Mouse (Mus musculus) heart, embryonic 12.5 days (tissue): Measurements from ENCODE around the gene Ugt1a8. TPM values are rescaled to one million over a fixed set of nuclear protein-coding genes. Genes with fewer than 3 reads are reported as not detected.
A peak's percentile ranks its signal among the peaks of the same experiment; 100 is the strongest.
"Not testable (repeated sequence)": the region's sequence is repeated elsewhere in the genome, so short reads cannot be mapped to it uniquely, and the experiment has no call there.

ENCODE experiments used
- ATAC-seq: fragments of 200-750 bp; cut with Nextera tagmentation; 2 replicates; pipeline ENCODE4 v1.8.0; 2017; ENCODE audit warnings: moderate TSS enrichment, moderate library complexity; ENCODE audit not compliant: insufficient number of reproducible peaks, low FRiP score
- H3K27ac ChIP-seq: fragments of 300-500 bp; sonication (generic); 2 replicates; pipeline ENCODE4 v1.5.1; 2016; ENCODE audit warnings: mild to moderate bottlenecking, moderate library complexity; ENCODE audit not compliant: poor library complexity, severe bottlenecking
- H3K27me3 ChIP-seq: fragments of 300-500 bp; sonication (generic); replicated peaks from 2 replicates; pipeline ENCODE4 v1.6.1; 2016; ENCODE audit warnings: mild to moderate bottlenecking, moderate library complexity
- H3K36me3 ChIP-seq: fragments of 300-500 bp; sonication (generic); 2 replicates; pipeline ENCODE4 v1.6.1; 2016; ENCODE audit warnings: mild to moderate bottlenecking, moderate library complexity
- H3K4me1 ChIP-seq: fragments of 300-500 bp; sonication (generic); replicated peaks from 2 replicates; pipeline ENCODE4 v1.6.1; 2016; ENCODE audit warnings: mild to moderate bottlenecking
- H3K4me2 ChIP-seq: fragments of 300-500 bp; sonication (generic); 2 replicates; pipeline ENCODE4 v1.6.1; 2016; ENCODE audit warnings: mild to moderate bottlenecking, moderate library complexity
- H3K4me3 ChIP-seq: fragments of 300-500 bp; sonication (generic); 2 replicates; pipeline ENCODE4 v1.5.1; 2016; ENCODE audit warnings: mild to moderate bottlenecking
- H3K9ac ChIP-seq: fragments of 300-500 bp; sonication (generic); 2 replicates; pipeline ENCODE4 v1.6.1; 2016; ENCODE audit warnings: mild to moderate bottlenecking, moderate library complexity
- H3K9me3 ChIP-seq: fragments of 300-500 bp; sonication (generic); replicated peaks from 2 replicates; pipeline ENCODE4 v1.6.1; 2016; ENCODE audit warnings: mild to moderate bottlenecking, moderate library complexity
- WGBS: fragments of 180-500 bp; shearing (Covaris S2); methylation state at CpG from one replicate; pipeline ENCODE4 v1.1.7; 2016; 5-methylcytosine and 5-hydroxymethylcytosine counted together
- polyA plus RNA-seq: library from polyadenylated mRNA; unstranded; fragments of >200 nt; fragmentation: Nextera tagmentation; extraction: Ambion mirVana; gene quantifications from 2 replicates; pipeline ENCODE4 v1.2.1, GENCODE M21; 2016

The Ugt1a8 gene
- polyA plus RNA-seq, 1 experiment from 2014 or later, result not detected

DNA sequence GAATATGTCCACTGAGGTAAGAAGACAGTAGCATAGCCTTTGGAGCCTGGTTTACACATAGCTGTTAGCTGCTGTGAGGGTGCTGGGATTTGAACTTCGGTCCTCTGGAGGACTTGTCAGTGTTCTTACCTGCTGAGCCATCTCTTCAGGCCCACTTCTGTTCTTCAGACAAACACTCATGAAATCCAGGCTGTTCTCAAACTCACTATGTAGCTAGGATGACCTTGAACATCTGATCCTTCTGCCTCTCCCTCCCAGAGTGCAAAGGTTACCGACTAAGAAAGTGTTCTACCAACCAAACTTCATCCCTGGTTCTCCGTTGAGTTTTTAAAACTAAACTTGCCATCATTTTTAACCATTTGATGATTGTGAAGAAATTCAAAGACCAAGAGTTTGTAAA lies 49.7 kb downstream of the Ugt1a8 start:
- no peaks in the 10 kb centered on the region for H3K9me3 ChIP-seq
- peaks cover 3% of the 10 kb centered on the region; the same call in 1 of the 2 replicates for H3K4me1 ChIP-seq
- no peak overlapping the region for H3K4me3 ChIP-seq
- no peak overlapping the region for H3K9ac ChIP-seq
- no peaks in the 10 kb centered on the region for H3K36me3 ChIP-seq
- H3K27ac ChIP-seq, result no peak overlapping the region
- WGBS, result 86% methylated on average over 3 of the region's 3 CpGs
- H3K27me3 ChIP-seq, result no peaks in the 10 kb centered on the region
- H3K4me2 ChIP-seq, result no peak overlapping the region
- no peak for ATAC-seq

DNA sequence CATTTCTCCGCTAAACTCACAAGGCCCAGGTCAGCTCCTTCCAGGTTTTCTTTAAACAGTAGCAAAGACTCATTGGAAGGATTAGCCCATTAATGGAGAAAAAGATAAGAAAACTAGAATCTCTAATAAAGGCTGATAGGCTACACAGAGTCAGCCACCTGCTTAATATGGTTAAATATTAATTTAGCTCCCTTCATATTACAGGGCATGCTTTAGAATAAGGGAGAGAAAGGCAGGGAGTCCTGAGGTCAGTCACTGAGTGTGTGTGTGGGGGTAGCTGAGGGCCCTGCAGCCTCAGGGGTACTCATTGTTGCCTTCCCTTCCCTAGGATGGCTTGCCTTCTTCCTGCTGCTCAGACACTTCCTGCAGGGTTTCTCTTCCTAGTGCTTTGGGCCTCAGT lies 50.5 kb downstream of the Ugt1a8 start:
- Histone ChIP-seq H3K36me3 (no peaks in the 10 kb centered on the region), H3K9me3 (no peaks in the 10 kb centered on the region), H3K27me3 (no peaks in the 10 kb centered on the region), H3K9ac (no peak overlapping the region), H3K4me1 (peaks cover 3% of the 10 kb centered on the region; the same call in 1 of the 2 replicates), H3K27ac (no peak overlapping the region), H3K4me3 (no peak overlapping the region), H3K4me2 (no peak overlapping the region)
- WGBS, result 84% methylated on average over 1 of the region's 1 CpGs
- no peak for ATAC-seq

DNA sequence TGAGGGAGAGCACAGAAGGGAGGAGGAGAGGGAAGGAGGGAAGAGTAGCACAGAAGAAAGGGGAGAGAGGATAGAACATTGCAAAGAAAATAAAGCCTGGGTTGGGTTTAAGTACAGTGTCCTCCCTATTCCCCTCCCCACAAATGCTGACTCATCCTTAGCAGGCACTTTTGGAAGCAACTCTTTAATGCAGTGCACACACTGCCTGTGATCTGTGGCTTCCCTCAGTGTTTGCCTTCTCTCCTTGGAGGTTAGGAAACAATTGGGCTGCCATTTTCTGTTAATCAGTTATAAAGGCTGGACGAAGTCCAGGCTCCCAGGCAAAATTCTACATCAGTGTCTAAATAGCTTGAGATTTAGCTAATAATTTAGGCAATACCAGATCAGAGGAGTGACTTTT lies 52.9 kb downstream of the Ugt1a8 start:
- H3K27me3 ChIP-seq, H3K4me3 ChIP-seq, H3K27ac ChIP-seq, H3K9ac ChIP-seq, H3K9me3 ChIP-seq, H3K36me3 ChIP-seq, H3K4me2 ChIP-seq, H3K4me1 ChIP-seq: not testable (repeated sequence)
- ATAC-seq, result peak; percentile 94
- WGBS, result 40% methylated on average over 1 of the region's 1 CpGs

DNA sequence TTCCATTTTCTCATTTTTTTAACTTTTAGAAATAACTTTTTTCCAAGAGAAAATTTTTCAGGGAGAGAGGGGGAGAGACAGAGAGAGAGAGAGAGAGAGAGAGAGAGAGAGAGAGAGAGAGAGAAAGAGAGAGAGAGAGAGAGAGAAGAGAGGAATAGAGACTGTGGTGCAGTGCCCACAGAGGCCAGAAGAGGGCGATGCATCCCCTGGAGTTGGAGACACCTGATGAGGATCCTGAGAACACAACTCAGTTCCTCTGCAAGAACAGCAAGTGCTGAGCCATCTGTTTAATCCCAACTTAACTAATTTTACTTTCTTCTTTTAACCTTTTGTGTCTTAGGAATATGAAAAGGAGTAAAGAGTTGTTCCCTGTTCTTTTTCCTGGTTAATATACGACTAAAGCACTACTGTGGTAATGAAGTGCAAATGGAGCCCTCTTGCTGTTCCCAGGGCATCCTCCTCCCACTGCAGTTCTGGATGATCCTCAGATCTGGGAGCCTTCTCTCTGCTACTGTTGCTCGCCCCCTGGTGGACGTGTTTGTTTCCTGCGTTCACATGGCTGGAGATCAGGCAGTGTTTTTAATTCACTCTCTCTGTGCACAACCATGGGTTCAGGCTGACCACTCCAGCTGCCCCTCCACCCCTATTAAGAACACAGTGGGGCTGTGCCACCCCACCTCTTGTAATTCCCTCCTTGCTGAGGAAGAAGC lies 56.5 kb downstream of the Ugt1a8 start:
- not testable (repeated sequence) for H3K27me3 ChIP-seq, H3K27ac ChIP-seq, H3K9ac ChIP-seq, H3K4me2 ChIP-seq, H3K4me1 ChIP-seq, ATAC-seq, H3K4me3 ChIP-seq, H3K9me3 ChIP-seq, H3K36me3 ChIP-seq
- WGBS, result 3% methylated on average over 5 of the region's 5 CpGs

DNA sequence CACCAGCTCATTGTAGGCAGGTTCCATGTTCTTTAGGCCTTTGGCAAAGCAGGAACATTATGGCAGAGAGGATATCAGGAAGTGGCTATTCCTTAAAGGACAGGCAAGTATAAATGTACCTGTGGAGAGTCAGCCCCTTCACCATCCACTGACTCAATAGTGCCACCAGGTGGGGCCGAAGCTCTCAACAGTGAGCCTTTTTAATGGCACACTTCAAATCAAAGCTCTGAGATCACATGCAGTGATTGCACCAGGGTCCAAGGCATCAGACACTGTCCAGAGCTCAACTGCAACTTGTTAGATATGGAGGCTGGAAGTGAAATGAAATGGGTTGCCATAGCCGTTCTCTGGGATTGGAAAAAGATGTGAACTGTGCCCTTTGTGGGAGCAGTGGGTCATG lies 57.7 kb downstream of the Ugt1a8 start:
- not testable (repeated sequence) for H3K27me3 ChIP-seq, ATAC-seq, H3K9me3 ChIP-seq, H3K4me1 ChIP-seq, H3K4me3 ChIP-seq, H3K36me3 ChIP-seq, H3K27ac ChIP-seq, H3K4me2 ChIP-seq, H3K9ac ChIP-seq
- WGBS, result 59% methylated on average over 2 of the region's 2 CpGs

DNA sequence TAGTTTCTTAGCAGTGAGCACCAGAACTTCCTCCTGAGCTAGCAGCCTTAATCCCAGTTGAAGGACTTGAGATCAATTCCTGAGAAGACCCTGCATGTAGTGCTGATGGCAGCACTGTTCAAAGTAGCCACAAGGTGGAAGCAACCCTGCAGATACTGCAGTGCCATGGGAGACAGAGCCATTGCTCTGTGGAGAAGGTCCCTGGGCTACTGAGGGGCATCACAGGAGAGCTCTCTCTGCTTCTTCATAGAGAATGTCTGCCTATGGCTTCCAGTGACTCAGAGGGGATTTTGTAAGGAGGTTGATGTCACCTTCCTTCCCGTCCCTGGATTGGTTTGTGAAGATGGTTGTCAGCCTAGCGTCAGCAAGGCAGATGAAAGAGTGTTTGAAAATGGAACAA lies 62.5 kb downstream of the Ugt1a8 start:
- not testable (repeated sequence) for H3K36me3 ChIP-seq, H3K4me3 ChIP-seq, H3K9ac ChIP-seq, ATAC-seq, H3K27ac ChIP-seq, H3K4me2 ChIP-seq, H3K9me3 ChIP-seq, H3K27me3 ChIP-seq, H3K4me1 ChIP-seq
- WGBS, result 58% methylated on average over 2 of the region's 2 CpGs

DNA sequence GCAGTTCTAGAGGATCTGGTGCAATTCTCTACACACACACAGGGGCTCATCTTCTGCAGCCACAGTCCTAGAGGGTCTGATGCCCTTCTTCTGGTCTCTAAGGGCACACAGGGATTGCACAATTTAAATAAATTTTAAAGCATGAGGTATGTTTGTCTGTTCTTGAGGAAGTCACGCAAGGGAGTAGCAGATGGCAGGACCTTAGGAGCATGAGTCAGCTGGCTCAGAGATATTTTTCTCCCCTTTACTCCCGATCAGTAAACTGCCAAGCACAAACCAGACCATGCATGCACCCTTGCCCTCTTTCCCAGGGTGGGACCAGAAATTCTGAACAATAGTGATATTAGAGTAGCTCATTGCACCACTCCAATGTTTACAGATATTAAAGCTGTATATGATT lies 70.8 kb downstream of the Ugt1a8 start:
- WGBS, result 66% methylated on average over 2 of the region's 2 CpGs
- Histone ChIP-seq H3K36me3 (no peaks in the 10 kb centered on the region), H3K4me1 (no peaks in the 10 kb centered on the region), H3K27ac (no peak overlapping the region), H3K9me3 (no peaks in the 10 kb centered on the region), H3K4me3 (no peak overlapping the region), H3K9ac (no peak overlapping the region), H3K27me3 (no peaks in the 10 kb centered on the region), H3K4me2 (no peak overlapping the region)
- no peak for ATAC-seq

DNA sequence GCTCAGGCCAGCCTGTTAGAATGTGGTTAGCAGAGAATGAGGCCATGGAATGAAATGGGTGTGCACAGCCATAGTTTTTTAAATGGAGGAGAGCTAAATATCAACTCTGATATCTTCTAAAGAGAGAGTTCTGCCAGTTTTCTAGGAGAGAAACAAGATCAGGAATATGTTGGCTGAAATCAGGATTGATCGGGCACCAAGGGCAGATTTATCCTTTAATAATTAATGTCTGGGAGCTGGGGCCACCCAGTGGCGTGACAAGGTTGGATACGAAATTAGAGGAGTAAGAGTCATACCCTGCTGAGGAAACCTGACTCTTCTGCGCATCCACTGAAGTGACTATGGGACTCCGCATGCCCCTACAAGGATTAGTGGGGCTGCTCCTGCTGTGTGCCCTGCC lies 78.1 kb downstream of the Ugt1a8 start, which contains the start of gene Ugt1a5:
Ugt1a5 (plus strand) TSS at position 302 of the 400 bp plus-strand sequence.
- Histone ChIP-seq H3K9me3 (0 out of 2 replicates have a peak, but pooled peaks cover 3% of the 10 kb centered on the region), H3K9ac (no peak within 1 kb of the TSS), H3K27ac (no peak within 1 kb of the TSS), H3K4me3 (no peak within 1 kb of the TSS), H3K4me1 (no peaks in the 10 kb centered on the region), H3K27me3 (no peaks in the 10 kb centered on the region), H3K36me3 (no peaks in the 10 kb centered on the region), H3K4me2 (no peak within 1 kb of the TSS)
- WGBS, result 72% methylated on average over 5 of the region's 5 CpGs
- no peak for ATAC-seq

DNA sequence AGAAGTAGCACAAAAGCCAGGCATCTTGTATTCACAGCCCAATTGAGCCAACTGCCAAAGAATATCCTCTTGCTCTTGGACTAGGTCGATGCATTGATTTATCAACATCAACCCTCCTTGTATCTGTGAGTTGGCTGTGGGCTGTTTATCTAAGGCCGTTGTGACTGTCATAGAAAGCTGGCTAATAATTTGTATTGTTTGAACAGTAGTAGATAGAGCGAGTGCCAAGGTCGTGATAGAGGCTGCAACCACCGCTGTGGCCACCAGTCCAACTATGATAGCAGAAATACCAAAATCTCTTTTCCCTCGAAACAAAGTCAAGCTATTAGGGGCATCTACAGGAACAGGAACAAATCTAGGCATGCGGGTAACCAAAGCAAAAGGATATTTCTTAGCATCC lies 84.6 kb downstream of the Ugt1a8 start:
- H3K27me3 ChIP-seq, H3K9ac ChIP-seq, H3K4me2 ChIP-seq, H3K27ac ChIP-seq, H3K4me3 ChIP-seq, H3K36me3 ChIP-seq, ATAC-seq, H3K4me1 ChIP-seq: not testable (repeated sequence)
- WGBS, result 75% methylated on average over 7 of the region's 7 CpGs
- peaks cover 23% of the 10 kb centered on the region for H3K9me3 ChIP-seq

DNA sequence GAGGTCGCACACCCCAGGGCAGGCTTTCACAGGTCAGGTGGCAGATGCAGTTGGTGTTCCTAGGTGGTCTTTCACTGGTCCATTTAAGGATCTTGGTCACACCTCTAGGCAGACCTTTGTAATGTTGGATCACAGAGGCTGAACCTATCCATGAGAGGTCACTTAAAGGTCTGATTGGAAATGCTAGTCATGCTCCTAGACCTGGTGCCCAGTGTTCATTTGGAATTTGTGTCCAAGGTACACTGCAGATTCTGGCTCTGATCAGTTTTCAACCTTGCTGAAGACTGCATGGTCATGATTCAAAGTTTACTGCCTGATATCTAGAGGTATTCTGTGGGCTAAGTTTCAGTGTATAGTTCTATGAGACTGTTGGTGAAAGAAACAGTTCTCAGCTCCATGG lies 92.0 kb downstream of the Ugt1a8 start:
- Histone ChIP-seq H3K27ac (no peak overlapping the region), H3K4me1 (no peaks in the 10 kb centered on the region), H3K4me3 (no peak overlapping the region), H3K4me2 (no peak overlapping the region), H3K27me3 (no peaks in the 10 kb centered on the region), H3K36me3 (no peaks in the 10 kb centered on the region), H3K9me3 (peaks cover 17% of the 10 kb centered on the region), H3K9ac (no peak overlapping the region)
- WGBS, result 80% methylated on average over 1 of the region's 1 CpGs
- ATAC-seq, result no peak

DNA sequence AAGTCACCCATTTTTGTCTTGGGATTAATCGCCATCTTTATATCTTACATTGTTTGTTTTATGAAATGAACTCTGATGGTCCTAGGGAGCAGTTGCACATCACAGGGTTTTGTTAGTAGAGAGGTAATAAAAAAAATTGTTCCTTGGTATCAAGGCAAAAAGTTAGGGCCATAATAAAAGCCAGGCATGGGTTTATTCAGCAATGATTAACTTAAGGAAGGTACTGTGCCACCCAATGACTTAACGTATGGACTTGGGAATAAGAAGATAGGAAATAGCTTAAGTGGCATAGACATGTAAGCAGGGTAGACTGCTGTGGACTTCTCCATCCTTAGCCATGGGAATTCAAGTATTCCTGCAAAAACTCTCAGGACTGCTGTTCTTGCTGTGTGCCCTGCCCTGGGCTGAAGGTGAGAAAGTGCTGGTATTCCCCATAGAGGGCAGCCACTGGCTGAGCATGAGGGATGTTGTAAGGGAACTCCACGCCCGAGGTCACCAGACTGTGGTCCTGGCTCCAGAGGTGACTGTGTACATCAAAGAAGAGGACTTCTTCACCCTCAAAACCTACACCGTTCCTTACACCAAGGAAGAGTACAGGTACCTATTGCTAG lies 98.8 kb downstream of the Ugt1a8 start:
- no peaks in the 10 kb centered on the region for H3K4me1 ChIP-seq
- no peaks in the 10 kb centered on the region for H3K9me3 ChIP-seq
- H3K27me3 ChIP-seq, result no peaks in the 10 kb centered on the region
- 79% methylated on average over 5 of the region's 5 CpGs for WGBS
- H3K27ac ChIP-seq, result no peak overlapping the region
- H3K4me2 ChIP-seq, result no peak overlapping the region
- H3K9ac ChIP-seq, result no peak overlapping the region
- H3K36me3 ChIP-seq, result no peaks in the 10 kb centered on the region
- no peak for ATAC-seq
- no peak overlapping the region for H3K4me3 ChIP-seq

DNA sequence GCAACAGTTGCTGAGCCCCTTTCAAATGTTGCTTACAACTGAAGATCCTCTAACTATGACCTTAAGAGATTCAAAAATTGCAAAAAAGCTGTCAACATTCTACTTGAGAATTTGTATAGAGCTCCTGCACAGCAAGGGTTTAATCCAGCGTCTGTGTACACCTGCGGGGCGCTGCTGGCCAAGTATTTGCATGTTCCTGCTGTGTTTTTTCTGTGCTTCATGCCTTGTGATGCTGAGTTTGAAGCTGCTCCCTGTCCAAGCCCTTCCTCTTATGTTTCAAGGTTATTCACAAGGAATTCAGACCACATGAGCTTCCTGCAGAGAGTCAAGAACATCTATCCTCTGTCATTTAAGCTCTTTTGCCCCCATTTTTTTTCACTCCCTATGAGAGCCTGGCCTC lies 104.5 kb downstream of the Ugt1a8 start:
- Histone ChIP-seq H3K4me3 (no peak overlapping the region), H3K27ac (no peak overlapping the region), H3K9ac (no peak overlapping the region), H3K4me1 (no peaks in the 10 kb centered on the region), H3K9me3 (no peaks in the 10 kb centered on the region), H3K36me3 (no peaks in the 10 kb centered on the region), H3K4me2 (no peak overlapping the region), H3K27me3 (no peaks in the 10 kb centered on the region)
- 72% methylated on average over 3 of the region's 3 CpGs for WGBS
- ATAC-seq, result no peak
